Comparison of ENCODE assay signal across 8 mouse cellular contexts in the genomic region with DNA sequence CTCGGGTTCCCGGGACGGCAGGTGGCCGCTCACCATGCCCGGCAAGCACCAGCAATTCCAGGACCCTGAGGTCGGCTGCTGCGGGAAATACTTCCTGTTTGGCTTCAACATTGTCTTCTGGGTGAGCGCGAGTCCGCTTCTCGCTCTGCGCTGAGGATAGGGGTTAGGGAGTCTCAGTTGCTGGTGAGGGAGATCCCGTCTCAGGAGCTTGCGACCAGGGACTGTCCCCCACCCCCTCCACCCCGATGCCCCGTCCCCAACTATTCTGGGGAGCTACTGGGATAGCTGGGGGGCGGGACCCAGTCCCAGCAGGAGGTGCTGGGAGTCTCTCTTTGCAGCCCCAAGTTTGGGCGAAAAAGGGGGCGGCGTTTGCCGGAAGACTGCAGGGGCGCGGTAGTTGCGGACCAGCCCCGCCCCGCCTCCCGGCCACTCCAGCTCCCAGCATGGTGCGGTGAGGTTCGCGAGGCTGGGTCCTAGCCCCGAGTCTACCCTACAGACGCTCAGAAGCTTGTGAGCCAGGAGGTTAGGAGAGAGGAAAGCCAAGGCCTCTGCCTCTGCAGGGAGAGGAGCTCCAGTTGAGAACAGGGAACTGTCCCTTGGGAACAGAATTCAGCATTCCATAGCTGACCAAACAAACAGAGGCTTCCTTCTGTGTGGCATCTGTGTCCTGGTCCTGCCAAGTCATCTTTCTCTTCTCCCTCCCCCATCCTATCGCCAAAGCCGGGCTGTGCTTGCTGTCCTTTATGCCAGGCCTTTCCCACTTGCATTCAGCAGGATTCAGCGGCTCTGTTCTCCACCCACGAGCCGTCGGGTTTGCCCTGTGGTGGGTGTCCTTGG. TPM values are rescaled to one million over a fixed set of nuclear protein-coding genes. Genes with fewer than 3 reads are reported as not detected.
DNase-seq lines count a peak whose midpoint lies in the region; ATAC-seq and TF ChIP-seq lines count a peak whose summit lies in the region.

No protein-coding gene starts in this region.

- no peak for TF ChIP-seq CTCF in lung, embryonic 14.5 days (IDR thresholded peaks at IDR 0.05; ENCODE audit: low read depth)

- DNase-seq in embryo, embryonic 11 days: peak; percentile 68
- DNase-seq in lung, embryonic 14.5 days: peak; percentile 57
- DNase-seq in spleen, adult 12 weeks (ENCODE audit: low spot score): no peak

- H3K4me3 ChIP-seq in heart, embryonic 11.5 days (ENCODE audit: low read depth, low read length): peak overlapping the region; percentile 59
- peak overlapping the region; percentile 59 for H3K4me3 ChIP-seq in kidney, embryonic 15.5 days (replicated peaks)
- H3K4me3 ChIP-seq in lung, embryonic 14.5 days (ENCODE audit: low read depth, low read length): peak overlapping the region; percentile 58
- peak overlapping the region; percentile 67 for H3K4me3 ChIP-seq in neural tube, embryonic 15.5 days (replicated peaks)

- H3K4me1 ChIP-seq in heart, embryonic 11.5 days (ENCODE audit: control insufficient read depth, insufficient read depth, low read length): peaks cover 8% of the 10 kb centered on the region; the same call in 1 of the 2 replicates
- H3K4me1 ChIP-seq in kidney, embryonic 15.5 days: peaks cover 23% of the 10 kb centered on the region
- H3K4me1 ChIP-seq in lung, embryonic 14.5 days (ENCODE audit: insufficient read depth): no peaks in the 10 kb centered on the region; the same call in 1 of the 2 replicates
- H3K4me1 ChIP-seq in neural tube, embryonic 15.5 days: peaks cover 25% of the 10 kb centered on the region

- H3K4me2 ChIP-seq in heart, embryonic 11.5 days: peak overlapping the region; percentile 94
- peak overlapping the region; percentile 94 for H3K4me2 ChIP-seq in kidney, embryonic 15.5 days
- H3K4me2 ChIP-seq in lung, embryonic 14.5 days: peak overlapping the region; percentile 98
- peak overlapping the region; percentile 99 for H3K4me2 ChIP-seq in neural tube, embryonic 15.5 days

- no peaks in the 10 kb centered on the region for H3K36me3 ChIP-seq in heart, embryonic 11.5 days (ENCODE audit: control insufficient read depth, insufficient read depth, low read length)
- no peaks in the 10 kb centered on the region for H3K36me3 ChIP-seq in kidney, embryonic 15.5 days
- no peaks in the 10 kb centered on the region for H3K36me3 ChIP-seq in lung, embryonic 14.5 days (ENCODE audit: insufficient read depth)
- no peaks in the 10 kb centered on the region for H3K36me3 ChIP-seq in neural tube, embryonic 15.5 days

- under 1% methylated on average over 38 of the region's 38 CpGs for WGBS in heart, embryonic 11.5 days (ENCODE audit: insufficient replicate concordance)
- 1% methylated on average over 38 of the region's 38 CpGs for WGBS in kidney, embryonic 15.5 days
- under 1% methylated on average over 38 of the region's 38 CpGs for WGBS in lung, embryonic 14.5 days
- WGBS in neural tube, embryonic 15.5 days: 1% methylated on average over 38 of the region's 38 CpGs

- H3K27ac ChIP-seq in heart, embryonic 11.5 days (ENCODE audit: low read depth, low read length): no peak overlapping the region
- peak overlapping the region; percentile 37; the same call in 1 of the 2 replicates for H3K27ac ChIP-seq in kidney, embryonic 15.5 days
- H3K27ac ChIP-seq in lung, embryonic 14.5 days (ENCODE audit: low read depth): no peak overlapping the region
- H3K27ac ChIP-seq in neural tube, embryonic 15.5 days (replicated peaks): peak overlapping the region; percentile 66

- peaks cover 30% of the 10 kb centered on the region for H3K27me3 ChIP-seq in heart, embryonic 11.5 days (ENCODE audit: control insufficient read depth, insufficient read depth, low read length)
- peaks cover 30% of the 10 kb centered on the region for H3K27me3 ChIP-seq in kidney, embryonic 15.5 days
- H3K27me3 ChIP-seq in lung, embryonic 14.5 days (ENCODE audit: insufficient read depth, low read length): peaks cover 11% of the 10 kb centered on the region; the same call in 1 of the 2 replicates
- H3K27me3 ChIP-seq in neural tube, embryonic 15.5 days (replicated peaks): peaks cover 14% of the 10 kb centered on the region

- no peaks in the 10 kb centered on the region for H3K9me3 ChIP-seq in heart, embryonic 11.5 days (replicated peaks; ENCODE audit: control insufficient read depth, low read length)
- H3K9me3 ChIP-seq in kidney, embryonic 15.5 days (replicated peaks): no peaks in the 10 kb centered on the region
- no peaks in the 10 kb centered on the region for H3K9me3 ChIP-seq in lung, embryonic 14.5 days (ENCODE audit: low read depth, low read length)
- H3K9me3 ChIP-seq in neural tube, embryonic 15.5 days (replicated peaks): no peaks in the 10 kb centered on the region

- ATAC-seq in CD4-positive, CD25-positive, alpha-beta regulatory T cell, adult 4 months: peak; percentile 12
- ATAC-seq in activated CD4-positive, CD25-positive, alpha-beta regulatory T cell, adult 4 months: peak; percentile 31
- ATAC-seq in heart, embryonic 11.5 days (replicated peaks; ENCODE audit: insufficient number of reproducible peaks, low FRiP score, low TSS enrichment): peak; percentile 12; the same call in 1 of the 2 replicates
- ATAC-seq in kidney, embryonic 15.5 days (replicated peaks; ENCODE audit: low FRiP score): peak; percentile 47
- peak; percentile 67 for ATAC-seq in lung, embryonic 14.5 days (ENCODE audit: insufficient read depth)
- peak; percentile 53 for ATAC-seq in neural tube, embryonic 15.5 days (ENCODE audit: low FRiP score)

- peak overlapping the region; percentile 54 for H3K9ac ChIP-seq in heart, embryonic 11.5 days (ENCODE audit: low read depth, low read length)
- peak overlapping the region; percentile 42 for H3K9ac ChIP-seq in kidney, embryonic 15.5 days
- H3K9ac ChIP-seq in lung, embryonic 14.5 days: peak overlapping the region; percentile 44
- peak overlapping the region; percentile 66 for H3K9ac ChIP-seq in neural tube, embryonic 15.5 days (replicated peaks)

RNA-seq across cellular contexts. Expression of gene Tspan17, which starts 0.6 kb away (rescaled TPM):
- polyA plus RNA-seq in CD4-positive, CD25-positive, alpha-beta regulatory T cell, adult 4 months (2017; shearing (Covaris generic)): 1 to 10 TPM; 2.1 to 2.7 TPM
- 1 to 10 TPM; 1.5 to 2.2 TPM for polyA plus RNA-seq in activated CD4-positive, CD25-positive, alpha-beta regulatory T cell, adult 4 months (2017; shearing (Covaris generic))
- 2.4 and 3.9 TPM in 2 replicates for polyA plus RNA-seq in heart, embryonic 11.5 days (2014; fragmentation: Nextera tagmentation; extraction: Ambion mirVana)
- polyA plus RNA-seq in kidney, embryonic 15.5 days (2015; fragmentation: Nextera tagmentation; extraction: Ambion mirVana): 11.4 and 13.4 TPM in 2 replicates
- 6.5 and 8.7 TPM in 2 replicates for polyA plus RNA-seq in lung, embryonic 14.5 days (2014; fragmentation: Nextera tagmentation; extraction: Ambion mirVana)
- 112 and 137 TPM in 2 replicates for polyA plus RNA-seq in neural tube, embryonic 15.5 days (2015; fragmentation: Nextera tagmentation; extraction: Ambion mirVana)

RNA-seq across cellular contexts. Expression of gene Eif4e1b, which starts 6.0 kb away (rescaled TPM):
- polyA plus RNA-seq in CD4-positive, CD25-positive, alpha-beta regulatory T cell, adult 4 months (2017; shearing (Covaris generic)): not detected
- not detected for polyA plus RNA-seq in activated CD4-positive, CD25-positive, alpha-beta regulatory T cell, adult 4 months (2017; shearing (Covaris generic))
- polyA plus RNA-seq in heart, embryonic 11.5 days (2014; fragmentation: Nextera tagmentation; extraction: Ambion mirVana): not detected in 2 replicates
- not detected in 2 replicates for polyA plus RNA-seq in kidney, embryonic 15.5 days (2015; fragmentation: Nextera tagmentation; extraction: Ambion mirVana)
- not detected in 2 replicates for polyA plus RNA-seq in lung, embryonic 14.5 days (2014; fragmentation: Nextera tagmentation; extraction: Ambion mirVana)
- not detected in 2 replicates for polyA plus RNA-seq in neural tube, embryonic 15.5 days (2015; fragmentation: Nextera tagmentation; extraction: Ambion mirVana)

RNA-seq across cellular contexts. Expression of gene Sncb, which starts 23.4 kb away (rescaled TPM):
- polyA plus RNA-seq in CD4-positive, CD25-positive, alpha-beta regulatory T cell, adult 4 months (2017; shearing (Covaris generic)): 1 to 10 TPM in 1 of 2 experiments, under 1 TPM in 1; 0.30 to 1.1 TPM
- under 1 TPM; 0.33 to 0.62 TPM for polyA plus RNA-seq in activated CD4-positive, CD25-positive, alpha-beta regulatory T cell, adult 4 months (2017; shearing (Covaris generic))
- polyA plus RNA-seq in heart, embryonic 11.5 days (2014; fragmentation: Nextera tagmentation; extraction: Ambion mirVana): 0.27 and 0.59 TPM in 2 replicates
- 0.15 and 0.29 TPM in 2 replicates for polyA plus RNA-seq in kidney, embryonic 15.5 days (2015; fragmentation: Nextera tagmentation; extraction: Ambion mirVana)
- polyA plus RNA-seq in lung, embryonic 14.5 days (2014; fragmentation: Nextera tagmentation; extraction: Ambion mirVana): not detected in 2 replicates
- 110 and 122 TPM in 2 replicates for polyA plus RNA-seq in neural tube, embryonic 15.5 days (2015; fragmentation: Nextera tagmentation; extraction: Ambion mirVana)

RNA-seq across cellular contexts. Expression of gene Gprin1, which starts 40.1 kb away (rescaled TPM):
- not detected for polyA plus RNA-seq in CD4-positive, CD25-positive, alpha-beta regulatory T cell, adult 4 months (2017; shearing (Covaris generic))
- polyA plus RNA-seq in activated CD4-positive, CD25-positive, alpha-beta regulatory T cell, adult 4 months (2017; shearing (Covaris generic)): not detected
- polyA plus RNA-seq in heart, embryonic 11.5 days (2014; fragmentation: Nextera tagmentation; extraction: Ambion mirVana): 0.13 TPM in 2 replicates
- polyA plus RNA-seq in kidney, embryonic 15.5 days (2015; fragmentation: Nextera tagmentation; extraction: Ambion mirVana): 0.14 and 0.27 TPM in 2 replicates
- 0.34 and 0.53 TPM in 2 replicates for polyA plus RNA-seq in lung, embryonic 14.5 days (2014; fragmentation: Nextera tagmentation; extraction: Ambion mirVana)
- polyA plus RNA-seq in neural tube, embryonic 15.5 days (2015; fragmentation: Nextera tagmentation; extraction: Ambion mirVana): 10.3 and 21.6 TPM in 2 replicates

Comparison
In these comparisons a context has a peak if more than half of its experiments do, and no peak if none do; other contexts are left out.
1. ATAC-seq: peak in every context shown above with its lines; median percentile 67 in lung, embryonic 14.5 days; 53 in neural tube, embryonic 15.5 days; 47 in kidney, embryonic 15.5 days; 31 in activated CD4-positive, CD25-positive, alpha-beta regulatory T cell, adult 4 months; 12 in CD4-positive, CD25-positive, alpha-beta regulatory T cell, adult 4 months; 12 in heart, embryonic 11.5 days.
2. H3K27ac ChIP-seq: peak in kidney, embryonic 15.5 days (single experiment) and neural tube, embryonic 15.5 days (single experiment); none in heart, embryonic 11.5 days (single experiment) and lung, embryonic 14.5 days (single experiment).
3. RNA of gene Sncb, which starts 23.4 kb away (polyA plus RNA-seq): 110 to 122 TPM in neural tube, embryonic 15.5 days; 0.30 to 1.1 TPM in CD4-positive, CD25-positive, alpha-beta regulatory T cell, adult 4 months, 0.33 to 0.62 TPM in activated CD4-positive, CD25-positive, alpha-beta regulatory T cell, adult 4 months, 0.27 to 0.59 TPM in heart, embryonic 11.5 days, 0.15 to 0.29 TPM in kidney, embryonic 15.5 days and not detected in lung, embryonic 14.5 days; every median in the first group is over 10 times any median in the second.
4. Peak in every context shown above with its lines, with median percentiles within 50 percentile points of each other: H3K4me2 ChIP-seq, H3K4me3 ChIP-seq and H3K9ac ChIP-seq.